Mouse (Mus musculus): ENCODE data around the gene Acox3.
"Not testable (repeated sequence)": the region's sequence is repeated elsewhere in the genome, so short reads cannot be mapped to it uniquely, and the experiment has no call there.

DNA sequence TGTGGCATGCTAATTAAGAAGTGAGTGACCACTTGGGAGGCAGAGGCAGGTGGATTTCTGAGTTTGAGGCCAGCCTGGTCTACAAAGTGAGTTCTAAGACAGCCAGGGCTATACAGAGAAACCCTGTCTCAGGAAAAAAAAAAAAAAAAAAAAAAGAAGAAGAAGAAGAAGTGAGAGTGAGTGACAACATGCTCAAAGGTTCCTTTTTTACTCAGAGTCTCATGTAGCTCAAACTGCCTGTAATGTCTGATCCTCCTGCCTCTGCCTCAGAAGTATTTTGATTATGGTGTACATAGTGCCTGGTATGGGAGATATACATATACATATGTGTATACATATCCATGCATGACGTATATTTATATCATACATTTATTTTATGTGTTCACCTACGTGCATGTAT lies 1.4 kb downstream of the Acox3 start:
- not testable (repeated sequence) for TF ChIP-seq CTCF (IDR thresholded peaks at IDR 0.05; ENCODE audit: extremely low read depth, insufficient read length, insufficient replicate concordance, low read depth, low read length); POLR2A (IDR thresholded peaks at IDR 0.05; ENCODE audit: low read depth, low read length)

Data from small intestine, adult 2 months (tissue).